Mouse (Mus musculus) liver, embryonic 14.5 days (tissue): ENCODE data around the gene Rab3il1.

ENCODE experiments used
- CTCF ChIP-seq: IDR thresholded peaks from 2 replicates; pipeline ENCODE4 v1.5.1; 2016; ENCODE audit warnings: antibody characterized with exemption, low read depth, control low read depth
- EP300 ChIP-seq: IDR thresholded peaks from 2 replicates; pipeline ENCODE4 v1.6.1; 2016; ENCODE audit warnings: antibody characterized with exemption, low read depth

- TF ChIP-seq CTCF: no peak
- TF ChIP-seq EP300: no peak
These were observed 66.2 kb downstream of the Rab3il1 start for GRCm38 (mm10) chr19:10067701-10068100.
